9 mouse cellular contexts compared by ENCODE assay signal in the genomic region with DNA sequence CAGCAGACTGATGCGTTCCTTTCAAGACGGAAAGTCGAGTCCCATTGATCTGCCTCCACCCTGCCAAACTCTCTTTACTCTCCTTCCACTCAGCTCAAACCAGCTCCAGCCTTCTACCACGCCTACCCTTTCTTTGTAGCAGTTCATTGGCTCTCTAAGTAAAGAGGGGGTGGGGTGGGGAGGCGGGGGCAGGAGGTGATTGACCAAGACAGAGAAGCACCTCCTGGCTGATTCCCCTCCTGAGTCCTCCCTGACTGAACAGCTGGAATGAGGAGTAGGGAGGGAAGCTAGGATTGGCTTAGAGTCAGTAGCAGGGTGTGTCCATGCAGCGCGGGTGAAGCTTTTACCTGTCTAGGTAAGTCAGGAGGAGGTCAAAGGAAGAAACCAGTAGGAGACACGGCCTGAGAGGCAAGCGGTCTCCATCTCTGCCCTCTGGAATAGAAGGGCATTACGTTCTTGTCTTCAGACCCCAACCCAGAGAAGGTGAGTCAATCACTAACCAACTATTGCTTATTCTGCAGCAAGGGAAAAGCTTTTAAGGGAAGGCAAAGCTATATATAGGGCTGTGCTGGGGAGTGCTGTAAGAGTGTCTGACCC. TPM values are rescaled to one million over a fixed set of nuclear protein-coding genes. Genes with fewer than 3 reads are reported as not detected.
DNase-seq lines count a peak whose midpoint lies in the region; ATAC-seq and TF ChIP-seq lines count a peak whose summit lies in the region.
"Had no signal": no experiment of that assay in that cellular context is flagged by ENCODE, and none has a peak within 500 bp of the region (broad histone marks: within the 10 kb centered on the region; RNA-seq: fewer than 3 reads in every experiment).

A gene (plus strand): TSS at position 236 of the 597 bp plus-strand sequence.

- H3K9me3 ChIP-seq in forebrain, embryonic 10.5 days, result no peaks in the 10 kb centered on the region
- no peaks in the 10 kb centered on the region for H3K9me3 ChIP-seq in forebrain, embryonic 16.5 days (ENCODE audit: control insufficient read depth, low read length)
- no peaks in the 10 kb centered on the region for H3K9me3 ChIP-seq in hindbrain, postnatal 0 days (ENCODE audit: low read length)
- H3K9me3 ChIP-seq in liver, embryonic 13.5 days (replicated peaks), result no peaks in the 10 kb centered on the region
- no peaks in the 10 kb centered on the region for H3K9me3 ChIP-seq in neural tube, embryonic 15.5 days (replicated peaks)

- H3K27me3 ChIP-seq in forebrain, embryonic 10.5 days (ENCODE audit: poor library complexity, severe bottlenecking), result no peaks in the 10 kb centered on the region
- no peaks in the 10 kb centered on the region for H3K27me3 ChIP-seq in forebrain, embryonic 16.5 days (replicated peaks; ENCODE audit: control insufficient read depth, insufficient read depth, low read length)
- H3K27me3 ChIP-seq in hindbrain, postnatal 0 days (ENCODE audit: insufficient read depth, low read length), result no peaks in the 10 kb centered on the region
- no peaks in the 10 kb centered on the region for H3K27me3 ChIP-seq in liver, embryonic 13.5 days
- H3K27me3 ChIP-seq in neural tube, embryonic 15.5 days (replicated peaks), result no peaks in the 10 kb centered on the region

- no peak within 1 kb of the TSS for H3K9ac ChIP-seq in forebrain, embryonic 16.5 days (replicated peaks; ENCODE audit: low read depth, low read length)
- no peak within 1 kb of the TSS for H3K9ac ChIP-seq in hindbrain, postnatal 0 days (replicated peaks; ENCODE audit: low read length)
- H3K9ac ChIP-seq in liver, embryonic 13.5 days, result peak within 1 kb of the TSS; percentile 69
- no peak within 1 kb of the TSS for H3K9ac ChIP-seq in neural tube, embryonic 15.5 days (replicated peaks)

- no peak within 1 kb of the TSS for H3K4me2 ChIP-seq in forebrain, embryonic 16.5 days (ENCODE audit: low read length)
- H3K4me2 ChIP-seq in hindbrain, postnatal 0 days (ENCODE audit: low read depth, low read length), result peak within 1 kb of the TSS; percentile 31
- H3K4me2 ChIP-seq in liver, embryonic 13.5 days, result peak within 1 kb of the TSS; percentile 78
- peak within 1 kb of the TSS; percentile 31 for H3K4me2 ChIP-seq in neural tube, embryonic 15.5 days

- no peak for TF ChIP-seq CTCF in hindbrain, postnatal 0 days (IDR thresholded peaks at IDR 0.05; ENCODE audit: low read depth)

- peak within 1 kb of the TSS; percentile 36 for H3K4me3 ChIP-seq in forebrain, embryonic 10.5 days
- H3K4me3 ChIP-seq in forebrain, embryonic 16.5 days (replicated peaks; ENCODE audit: low read length), result no peak within 1 kb of the TSS
- H3K4me3 ChIP-seq in hindbrain, postnatal 0 days (ENCODE audit: low read length), result no peak within 1 kb of the TSS
- peak within 1 kb of the TSS; percentile 63 for H3K4me3 ChIP-seq in liver, embryonic 13.5 days (replicated peaks)
- H3K4me3 ChIP-seq in neural tube, embryonic 15.5 days (replicated peaks), result no peak within 1 kb of the TSS
- H3K4me3 ChIP-seq: left cerebral cortex, adult 2 months had no signal

- H3K36me3 ChIP-seq in forebrain, embryonic 10.5 days (replicated peaks), result no peaks in the 10 kb centered on the region
- no peaks in the 10 kb centered on the region for H3K36me3 ChIP-seq in forebrain, embryonic 16.5 days (ENCODE audit: control insufficient read depth, insufficient read depth)
- no peaks in the 10 kb centered on the region for H3K36me3 ChIP-seq in hindbrain, postnatal 0 days (ENCODE audit: insufficient read depth, low read length)
- H3K36me3 ChIP-seq in liver, embryonic 13.5 days, result no peaks in the 10 kb centered on the region
- H3K36me3 ChIP-seq in neural tube, embryonic 15.5 days, result no peaks in the 10 kb centered on the region

- intact Hi-C loops in left cerebral cortex, postnatal 14 days (cut with DNase I), result no loop called here

- 5% methylated on average over 10 of the region's 10 CpGs for WGBS in forebrain, embryonic 10.5 days
- 5% methylated on average over 10 of the region's 10 CpGs for WGBS in forebrain, embryonic 16.5 days
- WGBS in hindbrain, postnatal 0 days, result 11% methylated on average over 10 of the region's 10 CpGs
- WGBS in liver, embryonic 13.5 days (ENCODE audit: insufficient replicate concordance), result 18% methylated on average over 10 of the region's 10 CpGs
- WGBS in neural tube, embryonic 15.5 days, result 4% methylated on average over 10 of the region's 10 CpGs

- peak; percentile 46 for DNase-seq in forebrain, embryonic 10.5 days (ENCODE audit: extremely low spot score, low spot score)
- peak; percentile 82 for DNase-seq in c-Kit-positive CD71-positive TER-119-negative erythroid progenitor cells, embryonic 14.5 days (ENCODE audit: low read depth)
- no peak for DNase-seq in hindbrain, postnatal 0 days (ENCODE audit: low spot score)
- DNase-seq in liver, embryonic 13.5 days, result peak; percentile 69
- DNase-seq in left cerebral cortex, adult 8-10 months (ENCODE audit: low spot score in 2 of 2), result no peak
- DNase-seq in left cerebral cortex, postnatal 14 days (ENCODE audit: low spot score in 2 of 2), result no peak

- H3K27ac ChIP-seq in forebrain, embryonic 10.5 days, result no peak within 1 kb of the TSS
- no peak within 1 kb of the TSS for H3K27ac ChIP-seq in forebrain, embryonic 16.5 days (ENCODE audit: low read length)
- H3K27ac ChIP-seq in hindbrain, postnatal 0 days, result no peak within 1 kb of the TSS
- peak within 1 kb of the TSS; percentile 90 for H3K27ac ChIP-seq in liver, embryonic 13.5 days
- no peak within 1 kb of the TSS for H3K27ac ChIP-seq in neural tube, embryonic 15.5 days (replicated peaks)
- H3K27ac ChIP-seq: left cerebral cortex, adult 2 months had no signal

- no peak for ATAC-seq in forebrain, embryonic 16.5 days
- ATAC-seq in hindbrain, postnatal 0 days, result peak; percentile 29; the same call in 1 of the 2 replicates
- peak; percentile 96 for ATAC-seq in liver, embryonic 13.5 days (ENCODE audit: low read depth)
- ATAC-seq in neural tube, embryonic 15.5 days (ENCODE audit: low FRiP score), result no peak

- peaks cover 13% of the 10 kb centered on the region for H3K4me1 ChIP-seq in forebrain, embryonic 10.5 days
- no peaks in the 10 kb centered on the region for H3K4me1 ChIP-seq in forebrain, embryonic 16.5 days (replicated peaks; ENCODE audit: control insufficient read depth, insufficient read depth, low read length)
- peaks cover 4% of the 10 kb centered on the region; the same call in 1 of the 2 replicates for H3K4me1 ChIP-seq in hindbrain, postnatal 0 days (ENCODE audit: insufficient read depth, low read length)
- H3K4me1 ChIP-seq in liver, embryonic 13.5 days (replicated peaks), result peaks cover 81% of the 10 kb centered on the region
- H3K4me1 ChIP-seq in neural tube, embryonic 15.5 days, result 0 out of 2 replicates have a peak, but pooled peaks cover 3% of the 10 kb centered on the region

RNA-seq across cellular contexts. Expression of the gene that starts here (rescaled TPM):
- 0.42 and 0.64 TPM in 2 replicates for polyA plus RNA-seq in forebrain, embryonic 10.5 days (2016; fragmentation: Nextera tagmentation; extraction: Ambion mirVana)
- 0.47 and 0.67 TPM in 2 replicates for polyA plus RNA-seq in forebrain, embryonic 16.5 days (2015; fragmentation: Nextera tagmentation; extraction: Ambion mirVana)
- 0.32 and 1.3 TPM in 2 replicates for total RNA-seq in hindbrain, postnatal 0 days (2014; rRNA removed)
- 0.58 and 0.59 TPM in 2 replicates for polyA plus RNA-seq in hindbrain, postnatal 0 days (2015; fragmentation: Nextera tagmentation; extraction: Ambion mirVana)
- polyA plus RNA-seq in liver, embryonic 13.5 days (2015; fragmentation: Nextera tagmentation; extraction: Ambion mirVana), result 6.2 and 8.3 TPM in 2 replicates
- 0.82 and 5.5 TPM in 2 replicates for polyA plus RNA-seq in neural tube, embryonic 15.5 days (2015; fragmentation: Nextera tagmentation; extraction: Ambion mirVana)
- 1 to 10 TPM; 1.9 to 2.5 (median 2.1) TPM for total RNA-seq in left cerebral cortex, adult 8-10 months (2022)
- total RNA-seq in left cerebral cortex, postnatal 14 days (2021), result 1 to 10 TPM; 1.6 TPM

Comparison
In these comparisons a context has a peak if more than half of its experiments do, and no peak if none do; other contexts are left out.
1. Peak in DNase-seq and H3K4me3 ChIP-seq in forebrain, embryonic 10.5 days; RNA of the gene not detected or under 1 TPM.
2. DNase-seq: peak in c-Kit-positive CD71-positive TER-119-negative erythroid progenitor cells, embryonic 14.5 days (single experiment) and liver, embryonic 13.5 days (single experiment); none in hindbrain, postnatal 0 days (single experiment), left cerebral cortex, adult 8-10 months (0 of 2) and left cerebral cortex, postnatal 14 days (0 of 2).
3. ATAC-seq: peak in hindbrain, postnatal 0 days (single experiment) and liver, embryonic 13.5 days (single experiment); none in forebrain, embryonic 16.5 days (single experiment) and neural tube, embryonic 15.5 days (single experiment).